Mouse (Mus musculus): ENCODE results near the gene Socs5. TPM values are rescaled to one million over a fixed set of nuclear protein-coding genes. Genes with fewer than 3 reads are reported as not detected.

The Socs5 gene
- polyA plus RNA-seq, 1 experiment = 6.4 TPM

- Histone ChIP-seq H3K27ac (ENCODE audit: control insufficient read depth, insufficient read depth, low read length) (no peak overlapping the region), H3K4me3 (ENCODE audit: control insufficient read depth, insufficient read depth, low read length) (no peak overlapping the region), H3K27me3 (ENCODE audit: control insufficient read depth, insufficient read depth, low read length) (no peaks in the 10 kb centered on the region), H3K4me1 (replicated peaks; ENCODE audit: control insufficient read depth, insufficient read depth, low read length) (peaks cover 17% of the 10 kb centered on the region), H3K36me3 (ENCODE audit: control insufficient read depth, insufficient read depth, low read length) (no peaks in the 10 kb centered on the region)
- 80% methylated on average over 3 of the region's 3 CpGs for WGBS
- DNase-seq = no peak
- TF ChIP-seq CTCF (IDR thresholded peaks at IDR 0.05; ENCODE audit: borderline replicate concordance, control insufficient read depth, extremely low read depth, insufficient read depth, low read length, poor library complexity) (no peak), POLR2A (IDR thresholded peaks at IDR 0.05; ENCODE audit: control insufficient read depth, extremely low read depth, insufficient read depth, low read length, poor library complexity) (no peak)
These were observed 48.2 kb downstream of the Socs5 start for GRCm38 (mm10) chr17:87155664-87156063.

DNA sequence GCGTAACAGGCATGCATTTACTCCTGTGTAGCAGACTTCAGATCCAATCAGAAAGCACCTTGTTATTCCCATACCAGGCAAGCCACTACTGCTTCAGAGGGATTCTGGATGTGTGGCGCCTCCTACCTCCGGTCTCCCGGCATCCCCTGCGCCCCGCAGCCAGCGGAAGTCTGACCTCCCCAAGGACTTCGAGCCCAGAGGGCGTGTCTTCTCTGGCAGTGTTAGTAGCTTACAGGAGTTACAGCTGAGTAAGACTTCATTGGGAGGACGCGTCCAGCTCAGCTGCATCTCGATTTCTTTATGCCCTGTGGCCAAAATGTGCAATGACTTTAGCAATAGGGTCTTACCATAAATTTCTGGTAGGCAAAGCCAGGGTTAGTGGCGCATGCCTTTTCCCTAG, 50.3 kb downstream of the Socs5 start:
- no peak for DNase-seq
- no peak overlapping the region for H3K4me3 ChIP-seq (ENCODE audit: control insufficient read depth, insufficient read depth, low read length)
- no peaks in the 10 kb centered on the region for H3K27me3 ChIP-seq (ENCODE audit: control insufficient read depth, insufficient read depth, low read length)
- no peaks in the 10 kb centered on the region for H3K36me3 ChIP-seq (ENCODE audit: control insufficient read depth, insufficient read depth, low read length)
- H3K4me1 ChIP-seq (replicated peaks; ENCODE audit: control insufficient read depth, insufficient read depth, low read length) = peaks cover 7% of the 10 kb centered on the region
- no peak overlapping the region for H3K27ac ChIP-seq (ENCODE audit: control insufficient read depth, insufficient read depth, low read length)
- TF ChIP-seq POLR2A (IDR thresholded peaks at IDR 0.05; ENCODE audit: control insufficient read depth, extremely low read depth, insufficient read depth, low read length, poor library complexity) = no peak
- TF ChIP-seq CTCF (IDR thresholded peaks at IDR 0.05; ENCODE audit: borderline replicate concordance, control insufficient read depth, extremely low read depth, insufficient read depth, low read length, poor library complexity) = no peak
- WGBS = 89% methylated on average over 13 of the region's 13 CpGs

DNA sequence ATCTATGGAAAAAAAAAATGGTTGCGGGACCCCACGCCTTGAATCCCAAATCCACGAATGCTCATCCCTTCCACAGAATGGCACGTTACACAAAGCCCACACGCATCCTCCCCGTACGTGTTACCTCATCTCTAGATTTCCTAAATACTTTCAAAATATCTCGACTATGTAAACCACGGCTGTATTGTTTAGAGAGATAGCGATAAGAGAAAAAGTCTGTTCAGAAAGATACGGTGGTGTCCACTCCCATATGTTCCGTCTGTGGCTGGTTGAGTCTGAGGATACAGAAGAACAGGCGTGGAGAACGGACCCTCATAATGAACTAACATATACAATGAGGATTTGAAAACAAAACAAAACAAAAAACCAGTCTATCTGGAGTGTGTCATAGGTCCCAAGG, 51.1 kb downstream of the Socs5 start:
- DNase-seq = no peak
- Histone ChIP-seq H3K27me3 (ENCODE audit: control insufficient read depth, insufficient read depth, low read length) (no peaks in the 10 kb centered on the region), H3K4me3 (ENCODE audit: control insufficient read depth, insufficient read depth, low read length) (no peak overlapping the region), H3K36me3 (ENCODE audit: control insufficient read depth, insufficient read depth, low read length) (no peaks in the 10 kb centered on the region), H3K27ac (ENCODE audit: control insufficient read depth, insufficient read depth, low read length) (no peak overlapping the region), H3K4me1 (replicated peaks; ENCODE audit: control insufficient read depth, insufficient read depth, low read length) (peaks cover under 1% of the 10 kb centered on the region; the same call in 1 of the 2 replicates)
- TF ChIP-seq CTCF (IDR thresholded peaks at IDR 0.05; ENCODE audit: borderline replicate concordance, control insufficient read depth, extremely low read depth, insufficient read depth, low read length, poor library complexity) (no peak), POLR2A (IDR thresholded peaks at IDR 0.05; ENCODE audit: control insufficient read depth, extremely low read depth, insufficient read depth, low read length, poor library complexity) (no peak)
- 96% methylated on average over 14 of the region's 14 CpGs for WGBS

- Histone ChIP-seq H3K27me3 (ENCODE audit: control insufficient read depth, insufficient read depth, low read length) (no peaks in the 10 kb centered on the region), H3K36me3 (ENCODE audit: control insufficient read depth, insufficient read depth, low read length) (no peaks in the 10 kb centered on the region), H3K4me3 (ENCODE audit: control insufficient read depth, insufficient read depth, low read length) (no peak overlapping the region), H3K4me1 (replicated peaks; ENCODE audit: control insufficient read depth, insufficient read depth, low read length) (no peaks in the 10 kb centered on the region; the same call in 1 of the 2 replicates), H3K27ac (ENCODE audit: control insufficient read depth, insufficient read depth, low read length) (no peak overlapping the region)
- DNase-seq = no peak
- no peak for TF ChIP-seq CTCF (IDR thresholded peaks at IDR 0.05; ENCODE audit: borderline replicate concordance, control insufficient read depth, extremely low read depth, insufficient read depth, low read length, poor library complexity)
- TF ChIP-seq POLR2A (IDR thresholded peaks at IDR 0.05; ENCODE audit: control insufficient read depth, extremely low read depth, insufficient read depth, low read length, poor library complexity) = no peak
- 68% methylated on average over 3 of the region's 3 CpGs for WGBS
These were observed 52.8 kb downstream of the Socs5 start for GRCm38 (mm10) chr17:87160270-87160669.

GRCm38 (mm10) chr17:87164312-87164922, 56.9 kb downstream of the Socs5 start:
- WGBS = 94% methylated on average over 7 of the region's 7 CpGs
- no peak overlapping the region for H3K27ac ChIP-seq (ENCODE audit: control insufficient read depth, insufficient read depth, low read length)
- no peaks in the 10 kb centered on the region for H3K27me3 ChIP-seq (ENCODE audit: control insufficient read depth, insufficient read depth, low read length)
- no peaks in the 10 kb centered on the region for H3K36me3 ChIP-seq (ENCODE audit: control insufficient read depth, insufficient read depth, low read length)
- H3K4me1 ChIP-seq (replicated peaks; ENCODE audit: control insufficient read depth, insufficient read depth, low read length) = no peaks in the 10 kb centered on the region
- no peak overlapping the region for H3K4me3 ChIP-seq (ENCODE audit: control insufficient read depth, insufficient read depth, low read length)
- TF ChIP-seq POLR2A (IDR thresholded peaks at IDR 0.05; ENCODE audit: control insufficient read depth, extremely low read depth, insufficient read depth, low read length, poor library complexity) (no peak), CTCF (IDR thresholded peaks at IDR 0.05; ENCODE audit: borderline replicate concordance, control insufficient read depth, extremely low read depth, insufficient read depth, low read length, poor library complexity) (no peak)
- DNase-seq = no peak

DNA sequence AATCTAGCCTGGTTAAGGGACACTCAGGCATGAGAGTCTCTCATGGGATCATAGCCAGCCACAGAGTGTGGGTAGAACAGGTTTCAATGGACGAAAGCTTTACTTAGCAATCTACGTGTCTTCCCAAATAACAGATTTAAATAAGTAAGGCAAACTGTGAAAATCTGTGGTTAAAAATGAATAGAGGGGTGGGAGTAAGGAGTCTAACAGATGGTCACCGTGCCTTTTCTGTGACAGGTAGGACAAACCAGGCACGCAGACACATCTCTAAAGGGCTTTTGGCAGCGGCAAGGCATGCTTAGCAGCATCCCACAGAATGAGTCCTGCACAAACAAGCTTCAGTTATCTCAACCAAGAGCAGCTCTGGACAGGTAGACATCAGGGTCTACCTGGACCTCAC, 59.9 kb downstream of the Socs5 start:
- no peak overlapping the region for H3K4me3 ChIP-seq (ENCODE audit: control insufficient read depth, insufficient read depth, low read length)
- H3K4me1 ChIP-seq (replicated peaks; ENCODE audit: control insufficient read depth, insufficient read depth, low read length) = no peaks in the 10 kb centered on the region
- DNase-seq = no peak
- 98% methylated on average over 5 of the region's 5 CpGs for WGBS
- TF ChIP-seq POLR2A (IDR thresholded peaks at IDR 0.05; ENCODE audit: control insufficient read depth, extremely low read depth, insufficient read depth, low read length, poor library complexity) (no peak), CTCF (IDR thresholded peaks at IDR 0.05; ENCODE audit: borderline replicate concordance, control insufficient read depth, extremely low read depth, insufficient read depth, low read length, poor library complexity) (no peak)
- H3K27ac ChIP-seq (ENCODE audit: control insufficient read depth, insufficient read depth, low read length) = no peak overlapping the region
- no peaks in the 10 kb centered on the region for H3K36me3 ChIP-seq (ENCODE audit: control insufficient read depth, insufficient read depth, low read length)
- no peaks in the 10 kb centered on the region for H3K27me3 ChIP-seq (ENCODE audit: control insufficient read depth, insufficient read depth, low read length)

DNA sequence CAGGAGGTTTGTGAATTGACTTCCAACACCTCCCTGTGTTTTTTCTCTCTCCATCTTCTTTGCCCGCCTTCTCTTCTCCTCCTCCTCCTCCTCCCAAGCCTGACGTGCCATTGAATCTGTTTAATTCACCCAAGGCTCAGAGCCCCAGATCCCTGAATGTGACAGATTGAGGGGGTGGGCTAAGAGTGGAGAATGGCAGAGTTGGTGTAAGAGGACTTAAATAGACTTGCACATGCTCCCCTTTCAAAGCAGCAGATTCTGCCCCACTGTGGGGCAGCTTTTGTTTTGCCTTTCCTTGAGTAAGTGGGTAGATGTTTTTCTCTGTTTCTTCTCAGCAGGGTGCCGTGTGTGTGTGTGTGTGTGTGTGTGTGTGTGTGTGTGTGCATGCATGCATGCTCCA, 61.6 kb downstream of the Socs5 start:
- Histone ChIP-seq H3K36me3 (ENCODE audit: control insufficient read depth, insufficient read depth, low read length) (no peaks in the 10 kb centered on the region), H3K27ac (ENCODE audit: control insufficient read depth, insufficient read depth, low read length) (no peak overlapping the region), H3K4me3 (ENCODE audit: control insufficient read depth, insufficient read depth, low read length) (no peak overlapping the region), H3K27me3 (ENCODE audit: control insufficient read depth, insufficient read depth, low read length) (no peaks in the 10 kb centered on the region), H3K4me1 (replicated peaks; ENCODE audit: control insufficient read depth, insufficient read depth, low read length) (no peaks in the 10 kb centered on the region)
- WGBS = 96% methylated on average over 3 of the region's 3 CpGs
- TF ChIP-seq CTCF (IDR thresholded peaks at IDR 0.05; ENCODE audit: borderline replicate concordance, control insufficient read depth, extremely low read depth, insufficient read depth, low read length, poor library complexity) (no peak), POLR2A (IDR thresholded peaks at IDR 0.05; ENCODE audit: control insufficient read depth, extremely low read depth, insufficient read depth, low read length, poor library complexity) (no peak)
- no peak for DNase-seq

Measured in thymus, adult 2 months (tissue).